Mouse (Mus musculus): ENCODE data around the gene Irf3.

Irf3 gene

DNA sequence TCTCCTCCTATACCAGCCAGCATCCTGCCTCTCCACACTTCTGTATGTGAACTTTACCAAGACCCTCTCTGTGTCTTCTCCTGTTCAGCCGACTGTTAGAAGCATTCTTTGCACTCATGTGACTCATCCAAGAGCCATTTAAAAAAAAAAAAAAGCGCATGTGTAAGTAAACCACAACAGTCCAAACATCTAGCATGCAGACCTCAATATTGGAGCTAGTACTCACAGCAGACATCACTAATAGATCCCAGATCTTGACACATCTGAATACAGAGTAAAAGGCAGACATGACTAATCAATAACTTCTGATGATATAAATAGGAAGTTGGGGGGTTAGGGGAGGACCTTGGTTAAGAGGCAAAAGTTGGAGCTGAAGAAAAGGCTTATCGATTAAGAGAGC, 38.2 kb downstream of the Irf3 start:
- no peak for DNase-seq

- no peak for DNase-seq
These were observed 39.3 kb downstream of the Irf3 start for GRCm38 (mm10) chr7:45036702-45037101.

DNA sequence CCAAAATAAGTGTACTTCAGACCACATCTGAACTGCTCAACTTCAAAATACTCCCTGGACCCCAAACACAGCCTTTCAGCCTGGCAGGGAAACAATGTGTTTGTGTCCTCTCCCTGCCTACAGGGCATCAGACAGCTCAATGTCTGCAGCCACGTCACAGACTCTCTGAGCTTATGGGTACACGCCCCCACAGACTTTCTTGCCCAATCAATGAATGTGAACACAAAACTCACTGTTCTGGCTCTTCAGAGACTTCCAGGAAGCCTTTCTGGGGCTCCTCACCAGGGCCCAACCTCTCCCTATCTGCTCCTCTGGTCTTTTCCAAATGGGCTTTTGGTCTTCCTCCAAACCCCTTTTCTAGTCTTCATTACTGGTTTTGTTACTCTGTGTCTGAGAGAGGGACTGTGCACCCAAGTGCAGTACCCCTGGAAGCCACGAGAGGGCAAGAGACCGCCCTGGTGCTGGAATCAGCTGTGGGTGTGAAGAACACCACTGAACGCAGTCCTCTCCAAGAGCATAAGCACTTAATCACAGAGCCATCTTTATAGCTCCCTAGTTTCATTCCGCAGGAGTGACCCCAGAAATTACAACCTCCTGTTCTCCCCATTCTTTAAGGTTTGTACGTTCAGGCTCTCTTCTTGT, 40.4 kb downstream of the Irf3 start:
- no peak for DNase-seq

DNA sequence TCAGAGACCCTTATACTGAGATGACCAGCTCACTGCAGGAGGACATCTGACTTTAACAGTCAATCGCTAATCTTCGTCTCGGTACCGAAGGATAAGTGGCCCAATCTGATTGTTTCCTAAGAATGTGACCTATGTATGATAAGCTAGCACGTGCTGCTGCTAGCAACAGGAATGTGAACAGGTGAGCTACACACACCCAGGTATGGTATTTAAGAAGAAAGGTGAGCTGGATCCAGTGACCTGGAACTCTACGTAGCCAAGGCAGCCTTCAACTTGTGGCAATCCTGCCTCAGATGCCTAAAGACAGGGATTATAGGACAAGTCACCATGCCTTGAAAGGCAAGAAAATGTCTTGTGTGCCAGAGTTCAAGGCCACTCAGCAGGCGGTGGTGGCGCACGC, 41.0 kb downstream of the Irf3 start:
- no peak for DNase-seq

GRCm38 (mm10) chr7:45040851-45041250, 43.4 kb downstream of the Irf3 start:
- no peak for DNase-seq

GRCm38 (mm10) chr7:45043307-45043706, 45.9 kb downstream of the Irf3 start:
- DNase-seq = no peak

GRCm38 (mm10) chr7:45045741-45046140, 48.3 kb downstream of the Irf3 start:
- DNase-seq = no peak

DNA sequence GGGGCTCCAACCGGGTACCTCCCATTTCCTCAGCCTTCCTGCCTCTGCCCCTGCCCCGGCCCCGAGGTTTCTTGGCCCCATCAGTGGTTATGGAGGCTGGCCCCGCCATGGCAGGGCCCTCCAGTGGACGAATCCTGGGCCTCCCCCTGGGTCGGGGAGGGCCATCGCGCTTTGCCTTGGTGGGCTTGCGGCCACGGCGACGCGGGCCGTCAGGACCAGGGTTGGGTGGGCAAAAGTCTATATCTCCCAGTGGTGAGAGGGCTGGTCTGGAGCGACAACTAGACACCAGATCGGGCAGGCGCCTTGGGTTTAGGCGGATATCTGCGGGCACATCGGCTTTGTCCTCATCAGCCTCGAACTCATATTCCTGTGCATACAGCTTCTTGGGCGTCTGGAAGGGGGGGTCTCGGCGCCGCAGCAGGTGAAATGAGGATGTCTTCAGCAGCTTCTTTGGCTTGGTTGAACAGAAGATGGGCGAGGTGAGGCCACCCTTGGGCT, 49.5 kb downstream of the Irf3 start:
- no peak for DNase-seq

- DNase-seq = no peak
These were observed 50.0 kb downstream of the Irf3 start for GRCm38 (mm10) chr7:45047491-45047890.

GRCm38 (mm10) chr7:45048001-45048890, 50.8 kb downstream of the Irf3 start:
- no peak for DNase-seq

DNA sequence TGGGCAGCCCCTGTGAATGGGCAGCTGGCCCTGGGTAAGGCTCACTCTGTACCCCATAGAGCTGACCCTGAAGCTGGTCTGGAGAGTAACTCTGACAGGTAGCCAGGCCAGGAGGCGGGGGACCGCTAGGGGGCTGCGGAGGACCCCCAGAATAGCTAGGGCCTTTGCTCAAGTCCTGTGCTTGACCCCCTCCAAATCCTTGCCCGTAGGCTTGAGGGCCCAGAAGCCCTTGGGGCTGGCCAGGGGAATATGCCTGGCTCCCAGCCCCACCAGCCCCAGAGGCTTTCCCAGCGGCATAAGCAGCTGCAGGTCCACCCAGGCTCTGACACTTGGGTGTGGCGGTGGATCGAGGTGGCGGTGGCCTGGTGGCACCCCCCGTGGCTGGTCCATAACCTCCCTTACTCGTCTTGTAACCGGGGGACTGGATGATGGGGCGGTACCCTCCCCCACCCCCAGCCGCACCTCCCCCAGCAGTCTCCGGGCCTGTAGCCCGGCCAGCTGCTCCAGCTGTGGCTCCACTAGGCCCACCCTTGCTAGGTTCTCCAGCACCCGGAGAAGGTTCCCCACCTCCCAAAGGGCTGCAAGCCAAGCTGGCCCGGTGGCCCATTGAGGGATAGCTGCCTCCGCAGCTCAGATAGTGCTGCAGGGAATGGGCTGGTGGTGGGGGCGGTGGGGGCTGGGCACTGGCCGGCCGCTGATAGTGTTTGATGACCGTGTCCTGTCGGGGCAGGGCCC, 51.6 kb downstream of the Irf3 start:
- no peak for DNase-seq

- DNase-seq = peak; percentile 82
These were observed 53.6 kb downstream of the Irf3 start for GRCm38 (mm10) chr7:45050945-45051600.

DNA sequence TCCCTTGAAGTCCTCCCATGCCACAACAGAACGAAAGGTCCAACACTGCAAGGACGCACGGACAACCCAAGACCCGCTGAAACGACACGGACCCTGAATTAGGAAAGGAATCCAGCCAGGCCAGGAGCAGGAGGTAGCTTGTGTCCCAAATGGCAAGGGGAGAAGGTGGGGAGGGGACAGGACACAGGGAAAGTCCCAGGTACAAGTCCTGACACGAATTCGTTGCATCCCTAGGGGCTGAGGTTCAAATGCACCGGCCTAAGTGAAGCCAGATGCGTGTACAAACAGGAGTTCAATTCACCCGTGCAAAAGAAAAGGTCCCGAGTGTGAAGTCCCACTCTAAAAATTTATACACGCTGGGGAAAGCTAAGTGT, 54.1 kb downstream of the Irf3 start:
- no peak for DNase-seq
